Mouse (Mus musculus) liver, embryonic 16.5 days (tissue): ENCODE data around the gene Sox8. TPM values are rescaled to one million over a fixed set of nuclear protein-coding genes. Genes with fewer than 3 reads are reported as not detected.

Experiments
- ATAC-seq: fragments of 200-750 bp; cut with Nextera tagmentation; 2 replicates; pipeline ENCODE4 v1.8.0; 2017; ENCODE audit warnings: low read depth, mild to moderate bottlenecking, moderate number of reproducible peaks, moderate library complexity
- H3K27ac ChIP-seq: fragments of 300-500 bp; sonication (generic); 2 replicates; pipeline ENCODE4 v1.5.1; 2014; ENCODE audit warnings: mild to moderate bottlenecking, low read length
- H3K27me3 ChIP-seq: fragments of 300-500 bp; sonication (generic); 2 replicates; pipeline ENCODE4 v1.6.1; 2014; ENCODE audit warnings: low read depth, low read length, mixed read lengths; ENCODE audit not compliant: control insufficient read depth, insufficient read depth
- H3K36me3 ChIP-seq: fragments of 300-500 bp; sonication (generic); 2 replicates; pipeline ENCODE4 v1.6.1; 2014; ENCODE audit warnings: mild to moderate bottlenecking; ENCODE audit not compliant: control insufficient read depth, insufficient read depth
- H3K4me1 ChIP-seq: fragments of 300-500 bp; sonication (generic); 2 replicates; pipeline ENCODE4 v1.6.1; 2014; ENCODE audit warnings: low read depth, low read length, mixed read lengths; ENCODE audit not compliant: control insufficient read depth
- H3K4me2 ChIP-seq: fragments of 300-500 bp; sonication (generic); 2 replicates; pipeline ENCODE4 v1.6.1; 2014; ENCODE audit warnings: low read depth, low read length, mixed read lengths
- H3K4me3 ChIP-seq: fragments of 300-500 bp; sonication (generic); 2 replicates; pipeline ENCODE4 v1.5.1; 2014; ENCODE audit warnings: low read depth, mild to moderate bottlenecking, low read length
- H3K9ac ChIP-seq: fragments of 300-500 bp; sonication (generic); 2 replicates; pipeline ENCODE4 v1.6.1; 2014; ENCODE audit warnings: low read depth, low read length
- H3K9me3 ChIP-seq: fragments of 300-500 bp; sonication (generic); replicated peaks from 2 replicates; pipeline ENCODE4 v1.6.1; 2016; ENCODE audit warnings: low read length; ENCODE audit not compliant: control insufficient read depth
- WGBS: fragments of 180-500 bp; shearing (Covaris S2); extraction: QIAGEN DNeasy Blood & Tissue Kit; methylation state at CpG from one replicate; pipeline ENCODE4 v1.1.7; 2014; ENCODE audit not compliant: insufficient replicate concordance; 5-methylcytosine and 5-hydroxymethylcytosine counted together
- polyA plus RNA-seq: library from polyadenylated mRNA; unstranded; fragments of >200 nt; fragmentation: Nextera tagmentation; extraction: Ambion mirVana; gene quantifications from 2 replicates; pipeline ENCODE4 v1.2.1, GENCODE M21; 2015

The Sox8 gene
- polyA plus RNA-seq, 1 experiment from 2014 or later = 0.34 TPM

DNA sequence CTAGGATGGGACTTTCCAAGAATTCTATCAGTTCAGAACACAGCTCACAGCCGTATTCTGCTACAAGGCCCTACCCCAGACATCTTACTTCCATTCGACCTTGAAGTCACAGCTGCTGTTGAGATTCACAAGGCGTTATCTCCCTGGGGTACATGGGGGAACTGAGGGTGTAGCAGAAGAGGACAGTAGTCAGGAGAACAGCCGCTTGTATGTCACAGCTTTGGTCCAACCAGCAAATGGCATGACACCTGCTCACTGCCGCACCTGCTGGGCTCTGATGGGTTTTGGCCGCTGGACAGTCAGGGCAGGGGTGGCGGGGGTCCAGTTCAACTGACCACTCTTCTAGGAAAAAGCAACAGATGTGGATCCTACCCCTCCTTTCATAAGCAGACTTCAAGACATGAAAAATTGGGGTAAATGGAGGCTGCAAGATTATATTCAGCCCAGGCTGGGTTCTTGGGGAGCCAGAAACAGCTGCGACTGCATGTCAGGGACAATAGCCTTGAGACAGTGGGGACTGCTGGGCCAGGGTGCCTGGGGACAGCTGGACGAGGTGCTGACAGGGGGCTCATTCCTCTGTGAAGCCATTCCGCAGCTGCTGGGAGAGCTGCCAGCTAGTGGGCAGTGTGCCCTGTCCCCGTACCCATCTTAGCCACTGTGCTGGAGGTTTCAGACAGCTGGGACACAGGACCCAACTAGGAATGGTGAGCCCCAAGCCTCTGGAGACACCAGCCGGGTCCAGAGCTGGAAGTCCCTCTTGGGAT, 4.9 kb upstream of the Sox8 start:
- no peak for ATAC-seq
- no peak overlapping the region for H3K27ac ChIP-seq
- no peaks in the 10 kb centered on the region for H3K9me3 ChIP-seq
- no peak overlapping the region for H3K9ac ChIP-seq
- H3K4me2 ChIP-seq = no peak overlapping the region
- peaks cover 12% of the 10 kb centered on the region for H3K4me1 ChIP-seq
- WGBS = 57% methylated on average over 12 of the region's 12 CpGs
- no peaks in the 10 kb centered on the region for H3K36me3 ChIP-seq
- peaks cover 31% of the 10 kb centered on the region for H3K27me3 ChIP-seq
- H3K4me3 ChIP-seq = no peak overlapping the region

DNA sequence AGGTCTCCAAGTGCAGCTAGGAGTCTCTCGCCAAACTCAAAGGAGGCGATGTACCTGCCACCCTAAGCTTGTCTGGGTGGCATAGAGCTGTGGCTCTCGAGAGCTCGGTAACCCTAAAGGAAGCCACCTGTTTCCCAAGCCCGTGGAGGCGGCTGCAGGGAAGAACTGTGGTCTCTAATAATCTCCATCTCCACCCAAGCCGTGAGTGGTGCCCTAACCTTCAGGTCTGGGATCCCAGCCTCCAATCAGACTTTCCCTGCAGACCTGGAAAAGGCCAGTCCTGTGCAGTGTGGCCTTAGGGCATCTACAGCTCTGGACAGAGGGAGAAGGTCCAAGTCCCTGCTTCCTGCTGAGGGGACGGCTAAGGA, 951 bp upstream of the Sox8 start:
- H3K9ac ChIP-seq = no peak overlapping the region
- H3K36me3 ChIP-seq = no peaks in the 10 kb centered on the region
- WGBS = 6% methylated on average over 8 of the region's 8 CpGs
- H3K4me3 ChIP-seq = peak overlapping the region; percentile 40
- no peak for ATAC-seq
- peak overlapping the region; percentile 53 for H3K4me2 ChIP-seq
- H3K27ac ChIP-seq = no peak overlapping the region
- H3K4me1 ChIP-seq = peaks cover 4% of the 10 kb centered on the region
- H3K9me3 ChIP-seq = no peaks in the 10 kb centered on the region
- H3K27me3 ChIP-seq = peaks cover 64% of the 10 kb centered on the region

DNA sequence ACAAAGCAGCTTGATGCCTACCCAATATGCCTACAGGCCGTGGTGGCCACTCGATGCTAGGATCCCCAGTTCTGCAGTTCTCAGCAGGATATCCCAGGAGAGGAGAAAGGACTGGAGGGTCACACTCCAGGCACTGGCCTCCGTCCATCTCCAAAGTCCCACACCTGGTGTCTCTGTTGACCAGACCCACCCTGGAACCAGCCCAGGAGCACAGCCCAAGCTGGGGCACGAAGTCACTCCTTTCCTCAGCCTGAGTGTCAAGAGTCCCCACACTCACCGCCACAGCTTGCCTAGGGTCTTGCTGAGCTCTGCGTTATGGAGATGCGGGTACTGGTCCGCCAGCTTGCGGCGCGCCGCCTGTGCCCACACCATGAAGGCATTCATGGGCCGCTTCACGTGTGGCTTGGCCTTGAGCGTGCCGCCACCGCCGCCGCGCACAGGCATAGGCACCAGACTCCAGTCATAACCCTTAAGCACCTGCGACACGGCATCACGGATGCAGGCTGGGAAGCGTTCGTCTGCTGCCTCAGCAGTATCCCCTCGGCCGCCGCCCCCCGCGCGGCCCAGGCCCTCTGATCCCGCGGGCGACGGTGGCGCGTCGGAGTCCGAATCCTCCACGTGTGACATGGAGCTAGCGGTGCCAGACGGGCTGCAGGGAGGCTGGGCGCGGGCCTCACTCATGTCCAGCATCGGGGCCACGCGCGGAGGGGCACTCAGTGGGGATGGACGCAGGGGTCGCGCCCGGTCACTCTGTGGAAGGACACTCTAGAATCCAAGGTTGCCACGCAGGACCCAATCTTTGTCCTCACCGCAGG, 446 bp downstream of the Sox8 start:
- H3K4me3 ChIP-seq = peak overlapping the region; percentile 40
- H3K9ac ChIP-seq = no peak overlapping the region
- H3K4me2 ChIP-seq = peak overlapping the region; percentile 53
- WGBS = 6% methylated on average over 54 of the region's 54 CpGs
- peaks cover 64% of the 10 kb centered on the region for H3K27me3 ChIP-seq
- no peak overlapping the region for H3K27ac ChIP-seq
- H3K4me1 ChIP-seq = peaks cover 4% of the 10 kb centered on the region
- no peaks in the 10 kb centered on the region for H3K36me3 ChIP-seq
- no peaks in the 10 kb centered on the region for H3K9me3 ChIP-seq
- no peak for ATAC-seq

DNA sequence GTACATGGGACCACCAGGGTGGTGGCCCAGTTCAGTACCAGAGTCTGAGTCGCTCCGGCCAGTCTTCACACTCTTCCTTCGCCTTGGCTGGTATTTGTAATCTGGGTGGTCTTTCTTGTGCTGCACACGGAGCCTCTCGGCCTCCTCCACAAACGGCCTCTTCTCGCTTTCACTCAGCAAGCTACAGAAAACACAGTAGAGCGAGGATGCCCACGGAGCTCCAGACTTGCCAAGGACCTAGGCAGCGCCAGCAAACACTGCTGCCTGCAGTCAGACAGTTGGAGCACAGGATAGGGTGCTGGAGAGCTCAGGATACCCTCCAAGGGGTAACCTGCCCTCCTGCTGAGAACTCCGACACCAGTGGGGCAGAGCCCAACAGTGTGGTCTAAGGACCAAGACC, 1.6 kb downstream of the Sox8 start:
- Histone ChIP-seq H3K36me3 (no peaks in the 10 kb centered on the region), H3K9me3 (no peaks in the 10 kb centered on the region), H3K4me2 (no peak overlapping the region), H3K9ac (no peak overlapping the region), H3K27me3 (peaks cover 63% of the 10 kb centered on the region), H3K4me3 (no peak overlapping the region), H3K4me1 (peaks cover 4% of the 10 kb centered on the region), H3K27ac (no peak overlapping the region)
- 72% methylated on average over 11 of the region's 11 CpGs for WGBS
- no peak for ATAC-seq

DNA sequence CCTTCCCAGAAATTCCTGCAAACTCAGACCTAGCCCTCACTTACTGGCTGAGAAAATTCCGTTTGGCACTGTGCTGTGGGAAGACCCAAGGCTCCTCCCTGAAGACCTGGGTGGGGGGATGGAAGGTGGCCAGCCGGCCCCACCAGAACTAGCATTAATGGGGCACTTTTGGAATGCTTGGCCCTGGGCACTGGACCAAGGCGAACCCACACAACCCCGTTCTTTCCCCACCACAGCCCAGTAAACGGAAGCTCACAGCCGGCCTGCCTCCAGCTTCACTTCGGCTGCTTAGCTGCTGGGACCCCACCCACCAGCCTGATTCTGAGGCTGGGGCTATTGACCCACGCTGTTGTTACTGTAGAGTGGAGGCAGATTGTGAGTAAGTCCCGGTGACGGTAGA, 2.3 kb downstream of the Sox8 start:
- no peak for ATAC-seq
- Histone ChIP-seq H3K27me3 (peaks cover 60% of the 10 kb centered on the region), H3K36me3 (no peaks in the 10 kb centered on the region), H3K4me1 (peaks cover 4% of the 10 kb centered on the region), H3K9me3 (no peaks in the 10 kb centered on the region), H3K4me3 (no peak overlapping the region), H3K27ac (no peak overlapping the region), H3K4me2 (no peak overlapping the region), H3K9ac (no peak overlapping the region)
- WGBS = 32% methylated on average over 10 of the region's 10 CpGs

DNA sequence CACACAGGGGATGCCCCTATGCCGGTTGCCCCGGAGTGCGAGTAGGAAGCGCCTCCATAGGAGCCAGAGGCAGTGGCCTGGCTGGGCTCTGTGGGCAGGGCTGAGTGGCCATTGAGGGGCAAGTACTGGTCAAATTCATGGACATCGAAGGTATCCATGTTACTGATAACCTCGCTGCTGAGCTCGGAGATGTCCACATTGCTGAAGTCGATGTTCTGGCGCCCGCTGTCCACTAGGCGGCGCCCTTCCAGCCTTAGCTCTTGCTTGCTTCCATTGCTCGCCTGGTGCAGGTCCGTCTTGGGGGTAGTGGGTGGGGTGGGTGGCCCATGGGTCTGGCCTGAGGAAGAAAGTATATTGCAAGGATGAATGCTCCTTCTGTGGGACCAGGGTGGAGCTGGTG, 2.7 kb downstream of the Sox8 start:
- no peak overlapping the region for H3K4me3 ChIP-seq
- H3K4me2 ChIP-seq = no peak overlapping the region
- H3K9me3 ChIP-seq = no peaks in the 10 kb centered on the region
- H3K27ac ChIP-seq = no peak overlapping the region
- no peak for ATAC-seq
- peaks cover 56% of the 10 kb centered on the region for H3K27me3 ChIP-seq
- no peak overlapping the region for H3K9ac ChIP-seq
- H3K36me3 ChIP-seq = no peaks in the 10 kb centered on the region
- 16% methylated on average over 14 of the region's 14 CpGs for WGBS
- peaks cover 4% of the 10 kb centered on the region for H3K4me1 ChIP-seq

DNA sequence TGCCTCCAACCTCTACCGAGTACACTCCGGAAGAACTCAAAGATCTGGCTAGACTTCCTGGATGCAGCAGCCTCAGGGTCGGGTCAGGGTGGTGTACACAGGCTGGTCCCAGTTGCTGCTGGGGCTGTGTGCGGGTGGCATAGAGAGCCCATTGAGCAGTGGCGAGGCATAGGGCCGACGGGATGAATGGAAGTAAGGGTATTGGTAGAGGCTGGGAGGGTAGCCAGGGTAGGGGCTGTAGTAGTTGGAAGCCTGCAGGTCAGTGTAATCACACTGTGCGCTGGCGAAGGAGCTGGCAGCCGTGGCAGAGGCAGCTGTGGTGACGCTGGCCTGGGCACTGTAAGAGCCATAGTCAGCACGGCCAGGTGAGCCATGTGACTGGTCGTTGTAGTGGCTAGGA, 3.2 kb downstream of the Sox8 start:
- Histone ChIP-seq H3K36me3 (no peaks in the 10 kb centered on the region), H3K27me3 (peaks cover 51% of the 10 kb centered on the region), H3K4me1 (peaks cover 4% of the 10 kb centered on the region), H3K9ac (no peak overlapping the region), H3K27ac (no peak overlapping the region), H3K4me3 (no peak overlapping the region), H3K9me3 (no peaks in the 10 kb centered on the region), H3K4me2 (no peak overlapping the region)
- ATAC-seq = no peak
- WGBS = 73% methylated on average over 13 of the region's 13 CpGs

DNA sequence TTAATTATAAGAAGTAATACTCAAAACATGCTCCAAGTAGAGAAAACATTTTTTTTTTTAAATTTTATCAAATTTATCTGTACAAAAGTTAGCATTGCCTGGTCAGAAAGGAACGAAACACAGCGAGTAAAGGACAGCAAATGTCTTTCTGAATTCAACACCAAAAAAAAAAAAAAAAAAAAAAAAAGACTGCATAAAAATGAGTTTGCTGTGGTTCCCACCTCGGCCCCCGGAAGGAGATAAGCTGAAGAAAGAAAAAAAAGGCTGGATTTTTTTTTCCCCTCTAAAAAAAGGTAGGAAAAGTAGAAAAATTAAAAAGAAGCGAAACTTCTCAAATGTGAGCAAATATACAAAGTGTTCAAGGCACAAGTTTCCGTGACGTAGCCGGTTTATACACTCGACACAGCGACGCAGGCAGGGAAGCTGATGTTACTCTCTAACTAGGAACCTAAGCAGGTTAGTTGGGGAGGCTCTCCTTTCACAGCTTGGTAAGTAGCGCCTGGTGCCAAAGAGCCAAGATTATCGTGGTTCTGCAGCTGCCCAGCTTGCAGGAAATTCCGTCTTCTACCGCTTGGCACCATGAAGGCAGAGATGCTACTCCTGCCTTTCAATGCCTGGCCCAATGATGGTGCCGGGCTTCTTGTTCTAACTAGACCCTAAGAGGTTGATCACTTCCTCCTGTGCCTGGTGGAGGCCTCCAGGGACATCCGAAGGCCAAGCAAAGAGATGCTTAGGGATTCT, 4.5 kb downstream of the Sox8 start:
- H3K9ac ChIP-seq = no peak overlapping the region
- peaks cover 39% of the 10 kb centered on the region for H3K27me3 ChIP-seq
- no peak for ATAC-seq
- H3K27ac ChIP-seq = no peak overlapping the region
- no peak overlapping the region for H3K4me3 ChIP-seq
- no peak overlapping the region for H3K4me2 ChIP-seq
- WGBS = 68% methylated on average over 17 of the region's 17 CpGs
- H3K4me1 ChIP-seq = peaks cover 4% of the 10 kb centered on the region
- H3K9me3 ChIP-seq = no peaks in the 10 kb centered on the region
- no peaks in the 10 kb centered on the region for H3K36me3 ChIP-seq
